Mouse (Mus musculus) lung, postnatal 36 days (tissue): ENCODE measurements around the gene Npr1.

Experiments
- DNase-seq: peaks from one replicate; pipeline ENCODE4 v3.0.0; 2022; ENCODE audit warnings: mixed read lengths

Gene Npr1

DNA sequence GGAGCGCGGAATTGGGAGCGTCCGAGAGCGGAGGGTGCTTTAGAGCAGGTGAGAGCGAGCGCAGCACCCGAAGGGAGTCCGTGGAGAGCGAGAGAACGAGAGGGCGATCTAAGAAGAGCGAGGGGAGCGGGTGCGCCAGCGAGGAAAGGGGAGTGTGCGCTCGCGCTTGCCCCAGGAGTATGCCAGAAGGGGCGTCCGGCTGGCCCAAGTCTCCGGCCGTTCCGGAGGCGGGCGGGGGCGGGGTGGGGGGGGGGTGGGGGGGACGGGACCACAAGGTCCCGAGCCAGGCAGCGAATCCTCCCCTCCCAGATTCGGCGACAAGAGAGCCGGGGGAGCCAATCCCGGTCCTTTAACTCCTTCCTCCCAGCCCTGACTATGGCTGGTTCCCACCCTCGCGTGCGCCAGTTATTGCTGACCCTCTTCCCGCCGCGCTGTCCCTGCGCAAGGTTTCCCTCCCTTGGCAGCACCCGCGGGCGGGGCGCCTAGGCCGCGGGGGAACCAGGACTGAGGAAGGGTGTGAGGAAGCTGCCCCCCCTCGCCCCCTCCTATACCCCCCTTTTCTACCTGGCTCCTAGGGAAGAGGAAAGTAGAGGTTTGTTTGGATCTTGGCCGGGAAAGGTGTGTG is at the start of gene Npr1:
Npr1 (minus strand) TSS at position 181 of the 625 bp plus-strand sequence.
- DNase-seq: peak; percentile 77

DNA sequence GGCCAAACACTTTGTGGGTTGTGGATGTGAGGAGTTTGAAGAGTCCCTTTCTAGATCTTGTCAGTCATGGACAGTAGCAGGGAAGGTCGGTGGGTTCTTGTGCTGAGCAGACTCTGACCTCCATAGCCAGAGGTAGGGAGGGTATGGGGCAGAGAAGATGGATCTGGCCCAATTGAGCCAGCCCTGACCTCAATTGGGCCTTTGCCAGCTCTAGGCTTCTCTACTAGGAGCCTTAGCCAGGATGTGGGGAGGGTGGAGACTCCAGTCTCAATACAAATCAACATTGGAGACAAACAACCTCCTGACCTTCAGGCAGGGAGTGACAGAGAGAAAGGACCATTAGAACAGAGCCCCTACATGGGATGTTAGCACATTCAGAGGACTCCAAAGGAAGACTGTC is 49.6 kb upstream of the Npr1 start:
- DNase-seq: peak; percentile 85

DNA sequence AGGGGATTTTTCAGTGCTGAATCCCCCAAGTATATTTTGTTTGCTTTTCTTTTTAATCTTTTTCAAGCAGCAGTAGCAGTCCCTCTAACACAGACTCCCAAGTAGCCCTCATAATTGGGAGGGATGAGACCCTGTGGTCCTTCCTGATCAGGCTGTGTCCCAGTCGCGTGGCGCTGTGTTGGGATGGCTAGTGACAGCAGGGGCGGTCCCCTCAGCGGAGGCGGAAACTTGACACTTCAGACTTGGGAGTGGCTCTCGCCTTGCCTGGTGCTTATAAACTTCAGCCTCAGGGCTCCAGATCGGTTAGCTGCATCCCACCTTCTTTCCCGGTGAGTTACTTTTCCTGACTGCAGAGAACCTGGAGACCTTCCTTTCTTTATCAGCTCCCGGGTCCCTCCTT is 49.0 kb upstream of the Npr1 start:
- DNase-seq: peak; percentile 88

DNA sequence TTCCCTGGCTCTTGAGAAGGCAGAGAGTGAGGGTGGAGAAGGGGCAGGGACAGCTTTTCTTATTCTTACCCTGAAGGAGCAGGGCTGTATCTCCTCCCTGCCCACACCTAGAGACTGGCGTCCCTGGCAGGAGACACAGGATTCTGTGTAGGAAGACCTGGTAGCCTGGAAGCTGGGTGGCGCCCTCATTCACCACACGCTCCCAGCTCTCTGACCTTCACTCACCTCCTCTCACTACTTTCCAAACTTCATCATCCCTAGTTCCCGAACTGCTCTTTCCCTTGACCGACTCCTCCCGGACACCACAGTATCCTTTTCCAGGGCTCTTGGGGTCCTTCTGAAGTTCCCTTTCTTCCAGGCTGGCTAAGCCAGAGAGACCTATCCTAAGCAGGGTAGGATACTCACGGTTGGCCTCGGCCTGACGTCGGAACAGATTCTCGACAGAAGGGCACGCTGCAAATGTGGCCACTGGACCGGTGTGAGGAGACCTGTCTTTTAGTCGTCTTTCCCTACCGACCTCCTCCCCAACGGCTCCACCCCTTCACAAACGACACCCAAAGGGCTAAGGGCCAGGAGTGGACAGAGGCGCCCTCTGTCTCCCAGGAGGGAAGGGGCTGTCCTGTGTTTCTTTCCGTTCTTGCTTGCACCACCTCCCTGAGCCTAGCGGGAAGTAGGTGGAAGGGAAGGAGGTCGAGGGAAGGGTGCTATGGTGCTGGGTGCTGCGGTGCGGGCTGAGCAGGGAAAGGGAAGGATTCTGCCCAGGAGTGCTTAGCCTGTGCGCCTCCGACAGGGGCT is 48.3 kb upstream of the Npr1 start, which contains the start of the genes S100a1 and S100a13:
S100a1 (minus strand) TSS at position 597 of the 795 bp plus-strand sequence.
S100a13 (plus strand) TSS at position 640 of the 795 bp plus-strand sequence.
- peak; percentile 90 for DNase-seq

DNA sequence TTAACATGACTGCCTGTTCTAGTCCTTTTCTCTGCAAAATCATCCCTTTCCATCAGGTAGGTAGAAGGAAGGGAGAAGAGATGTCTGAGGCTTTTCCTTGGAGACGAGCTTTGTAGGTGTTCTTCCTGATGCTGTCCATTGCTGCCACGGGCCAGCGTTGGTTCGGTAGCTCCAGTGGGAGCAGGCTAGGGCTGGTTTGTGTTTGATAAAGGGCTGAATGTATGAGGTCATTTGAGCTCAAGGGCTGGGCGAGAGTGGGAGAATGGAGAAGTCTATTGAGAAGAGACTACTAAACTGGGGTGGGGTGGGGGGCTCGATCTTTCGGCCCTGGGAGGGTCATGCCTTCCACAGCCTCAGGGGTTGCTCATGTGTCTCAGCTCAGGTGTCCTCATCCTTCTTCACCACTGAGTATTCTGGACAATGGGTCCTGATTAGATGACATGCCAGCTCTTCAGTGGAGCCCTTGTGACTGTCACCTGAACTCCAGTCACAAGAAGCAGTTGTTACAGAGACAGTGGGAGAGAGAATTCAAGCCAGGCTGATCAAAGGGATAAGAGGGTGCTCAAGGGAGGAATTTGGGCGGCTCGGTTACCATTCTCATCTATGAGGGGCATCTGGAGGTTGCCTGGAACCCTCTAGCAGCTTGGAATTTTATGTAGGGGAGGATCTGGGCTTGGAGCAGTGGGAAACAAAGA is 47.4 kb upstream of the Npr1 start:
- no peak for DNase-seq

DNA sequence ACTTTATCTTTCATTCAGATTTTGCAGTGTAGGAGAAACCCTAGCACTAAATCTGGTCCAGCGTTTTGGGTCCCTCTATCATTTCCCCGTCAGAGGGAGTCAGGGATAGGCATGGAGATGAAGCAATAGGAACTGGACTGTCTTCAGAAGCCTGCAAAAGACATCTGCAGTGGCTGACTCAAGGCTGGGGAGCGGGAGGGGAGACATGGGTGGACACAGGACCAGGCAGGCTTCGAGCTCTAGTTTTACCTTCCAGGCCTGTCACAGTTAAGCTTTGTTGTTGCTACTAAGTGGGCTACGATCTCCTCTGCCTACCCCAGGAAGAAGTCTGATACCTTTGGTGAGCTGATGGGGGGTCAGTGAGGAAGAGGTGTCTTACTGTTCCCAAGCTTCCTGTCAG is 46.6 kb upstream of the Npr1 start:
- no peak for DNase-seq

DNA sequence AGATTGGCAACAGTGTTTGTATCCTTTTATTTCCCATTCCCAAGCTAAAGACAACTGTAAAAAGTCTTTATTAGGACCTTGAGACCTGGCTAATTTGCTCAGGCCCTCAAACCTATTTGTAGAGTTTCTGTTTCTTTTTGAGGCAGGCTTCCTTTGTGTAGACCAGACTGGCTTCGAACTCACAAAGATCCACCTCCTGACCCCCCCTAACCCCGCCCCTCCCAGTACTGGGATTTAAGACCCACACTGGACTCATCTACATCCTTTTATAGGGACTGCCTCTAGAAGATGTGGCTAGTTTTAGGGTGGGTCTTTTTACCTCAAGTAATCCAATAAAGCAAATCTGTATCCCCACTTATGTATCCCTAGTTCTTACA is 44.1 kb upstream of the Npr1 start:
- no peak for DNase-seq

DNA sequence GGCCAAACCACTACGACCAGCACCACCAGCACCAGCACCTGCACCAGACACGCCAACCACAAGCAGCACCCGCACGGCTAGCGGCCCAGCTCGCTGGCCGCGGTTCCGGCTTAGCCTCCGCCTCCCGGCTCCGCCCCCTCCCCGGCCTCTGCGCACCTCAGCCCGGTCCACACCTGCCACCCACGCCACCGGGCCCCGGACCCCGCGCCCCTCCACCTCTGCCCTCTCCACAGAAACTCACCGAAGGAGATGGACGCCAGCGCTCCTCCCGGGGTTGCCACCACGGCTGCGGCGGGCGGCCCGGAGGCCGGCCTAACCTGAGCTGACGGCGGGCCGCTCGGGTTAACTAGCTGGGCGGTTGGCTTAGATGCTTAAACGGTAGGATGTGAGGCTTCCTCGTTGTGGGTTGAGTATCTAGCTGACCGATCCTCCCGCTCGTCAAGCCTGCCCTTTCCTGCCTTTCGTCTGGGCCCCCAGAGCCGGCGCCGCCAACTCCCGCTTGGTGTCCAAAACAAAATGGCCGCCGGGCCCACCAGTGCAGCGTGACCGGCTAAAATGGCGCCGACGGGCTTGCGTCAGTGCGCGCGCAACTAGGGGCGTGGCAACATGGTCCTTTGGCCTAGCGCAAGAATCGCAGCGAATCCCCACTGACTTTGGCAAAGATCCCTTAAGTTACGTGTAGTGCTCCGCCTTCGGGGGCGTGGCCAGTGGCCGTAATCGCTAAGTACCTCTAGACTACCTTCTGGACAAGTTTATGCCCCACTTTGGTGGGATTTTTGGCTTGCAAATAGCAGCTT is 43.5 kb upstream of the Npr1 start, which contains the start of gene Chtop:
Chtop (minus strand) TSS at position 549 of the 797 bp plus-strand sequence.
- peak; percentile 100 for DNase-seq

DNA sequence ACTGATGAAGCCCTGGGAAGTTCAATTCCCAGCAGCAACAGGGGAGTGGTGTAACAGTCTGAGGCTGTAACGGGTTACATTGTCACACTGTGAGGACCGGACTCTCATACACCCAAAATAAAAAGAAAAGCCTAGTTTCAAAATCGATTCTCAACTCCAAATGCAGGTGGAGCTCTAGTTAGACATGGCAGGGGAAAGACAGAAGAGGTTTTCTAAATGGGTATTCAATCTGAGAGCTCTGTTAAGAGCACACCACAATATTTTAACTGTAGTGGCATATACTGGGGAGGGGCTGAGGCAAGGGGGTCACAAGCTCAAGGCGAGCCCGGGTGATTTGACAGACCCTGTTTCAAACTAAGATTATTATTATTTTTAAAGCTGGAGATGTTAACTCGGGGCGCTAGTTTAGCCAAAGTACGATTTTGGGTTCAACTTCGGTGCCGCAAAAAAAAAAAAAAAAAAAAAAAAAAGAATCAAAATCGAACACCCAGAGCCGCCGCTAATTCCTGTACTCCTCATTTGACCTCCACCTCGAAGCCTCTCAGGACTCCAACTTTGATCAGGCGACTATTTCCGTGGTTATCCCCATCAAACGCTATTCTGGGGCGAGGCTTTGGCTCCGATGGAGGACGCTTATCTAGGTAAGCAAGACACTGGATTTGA is 42.8 kb upstream of the Npr1 start:
- DNase-seq: no peak

DNA sequence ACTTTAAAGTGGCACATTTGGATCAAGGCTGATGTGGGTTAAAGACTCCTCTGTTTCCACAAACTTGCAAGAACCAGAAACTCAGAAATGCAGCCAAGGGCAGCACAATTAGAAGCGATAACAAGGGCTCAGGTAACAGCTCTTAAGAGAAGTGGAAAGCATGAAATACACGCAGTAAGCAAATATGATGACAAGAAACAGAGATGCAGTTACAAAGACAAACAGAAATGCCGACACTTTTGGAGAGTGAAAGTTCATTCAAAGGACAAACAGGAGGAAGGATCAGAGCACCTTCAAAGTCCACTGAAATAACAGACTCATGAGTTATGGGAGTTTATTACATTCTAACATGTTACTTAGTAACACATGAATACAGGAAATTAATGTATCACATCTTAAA is 40.7 kb upstream of the Npr1 start:
- DNase-seq: peak; percentile 55

DNA sequence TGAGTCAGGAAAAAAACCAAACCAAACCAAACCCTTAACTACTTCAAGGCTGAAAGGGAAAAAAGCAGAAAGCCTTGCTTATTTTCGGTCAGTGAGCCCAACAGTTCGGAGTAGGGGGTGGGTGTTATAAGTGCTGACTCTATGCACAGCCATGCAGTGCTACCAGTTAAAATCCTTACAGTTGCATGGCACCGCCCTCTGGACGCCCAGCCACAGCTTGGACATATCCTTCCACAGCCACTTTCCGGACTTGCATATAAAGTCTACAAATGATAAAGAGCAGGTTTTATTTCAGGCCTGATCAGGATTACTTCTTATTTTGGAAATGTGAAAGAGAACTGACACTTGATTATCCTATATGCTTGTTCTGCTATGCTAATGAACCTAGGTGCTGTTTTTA is 39.5 kb upstream of the Npr1 start:
- DNase-seq: no peak

DNA sequence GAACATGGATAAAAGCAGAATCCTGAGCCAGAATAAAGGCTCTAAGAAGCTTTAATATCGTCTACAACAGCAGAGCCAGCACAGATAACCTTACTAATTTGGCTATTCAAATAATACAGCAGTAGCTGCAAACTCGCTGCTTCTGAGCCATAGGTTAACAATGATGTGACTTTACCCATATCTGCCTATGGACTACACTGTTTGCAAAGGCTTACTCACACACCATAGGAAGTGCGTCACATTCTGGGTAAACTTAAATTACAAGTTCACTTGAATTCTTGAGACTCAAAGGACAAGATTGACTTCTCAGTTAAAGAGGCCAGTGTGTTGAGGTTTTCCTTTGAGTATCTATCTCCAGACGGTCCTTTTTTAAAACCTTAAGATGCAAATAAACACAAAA is 37.8 kb upstream of the Npr1 start:
- DNase-seq: no peak

DNA sequence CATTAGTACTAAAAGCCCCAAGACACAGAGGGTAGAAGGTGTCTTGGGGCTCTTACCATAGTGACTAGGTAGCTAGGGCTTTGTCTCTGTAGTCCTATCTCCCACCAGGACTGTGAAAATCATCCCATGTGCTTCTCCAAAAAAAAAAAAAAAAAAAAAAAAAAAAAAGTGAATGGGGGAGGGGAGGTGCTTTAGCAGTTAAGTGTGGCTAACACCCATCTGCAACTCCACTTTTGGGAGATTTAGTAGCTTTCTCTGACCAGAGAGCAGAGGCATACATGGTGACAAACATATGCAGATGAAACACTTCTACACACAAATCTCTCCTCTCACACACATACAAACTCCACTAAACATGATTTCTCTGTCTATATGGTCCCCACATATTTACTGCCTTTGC is 31.9 kb upstream of the Npr1 start:
- no peak for DNase-seq

DNA sequence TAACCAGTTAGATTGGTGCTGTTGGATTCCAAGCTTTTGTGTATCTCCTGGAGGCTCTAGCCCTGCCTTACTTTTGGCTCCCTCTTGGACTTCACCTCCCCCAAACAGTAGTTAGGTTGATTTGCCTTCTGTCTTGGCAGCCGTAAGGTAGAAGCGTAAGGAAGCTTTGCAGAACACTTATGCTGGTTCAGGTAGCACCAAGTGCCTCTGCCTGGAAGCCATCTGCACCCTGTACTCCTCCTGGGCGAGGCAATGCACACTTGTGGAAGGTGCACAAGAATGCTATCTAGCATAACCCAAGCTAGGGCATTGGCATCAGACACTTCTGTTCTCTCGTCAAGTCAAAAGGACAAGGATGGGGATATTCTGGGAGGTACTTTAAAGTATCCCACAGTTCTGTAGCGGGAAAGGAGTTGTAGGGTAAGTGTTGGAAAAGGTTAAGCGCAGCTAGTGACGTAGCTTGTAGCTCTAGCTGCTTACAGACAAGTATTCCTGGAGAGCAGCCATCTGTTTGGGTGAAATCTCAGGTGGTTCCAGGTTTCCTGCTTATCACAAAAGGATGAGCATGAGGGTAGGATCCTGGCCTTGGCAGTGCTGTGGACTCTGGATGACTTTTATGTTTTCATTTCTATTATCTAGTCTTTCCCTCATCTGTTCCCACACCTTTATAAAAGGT is 30.3 kb upstream of the Npr1 start:
- no peak for DNase-seq

DNA sequence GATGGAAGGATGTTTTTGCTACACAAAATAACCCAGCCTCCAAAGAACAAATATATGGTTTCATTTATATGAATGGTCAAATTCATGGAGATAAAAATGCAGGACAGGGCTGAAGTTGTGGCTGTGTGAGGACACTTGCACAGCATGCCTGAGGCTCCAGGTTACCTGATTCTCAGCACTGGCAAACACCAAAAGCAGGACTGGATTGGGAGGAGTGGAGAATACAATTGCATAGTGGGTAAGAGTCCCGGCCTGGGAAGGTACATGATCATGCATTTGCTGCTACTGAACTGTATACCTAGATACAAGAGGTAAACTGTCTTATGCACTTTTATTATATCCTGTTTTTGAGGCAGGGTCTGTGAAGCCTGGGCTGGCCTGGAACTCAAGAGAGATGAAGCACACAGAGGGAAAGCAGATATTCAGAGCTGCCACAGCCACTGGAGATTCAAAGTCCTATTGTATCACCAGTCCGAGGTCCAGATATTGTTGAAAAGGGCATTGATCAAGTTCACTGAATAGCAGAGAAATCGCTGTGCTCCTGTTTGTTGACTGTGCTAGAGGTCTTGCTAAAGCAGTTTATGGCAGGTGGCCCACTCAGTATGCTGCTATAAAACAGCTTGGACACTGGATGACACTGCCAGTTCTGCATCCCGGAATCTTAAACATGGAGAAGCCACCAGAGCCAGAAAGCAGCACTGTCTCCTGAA is 28.3 kb upstream of the Npr1 start:
- no peak for DNase-seq

DNA sequence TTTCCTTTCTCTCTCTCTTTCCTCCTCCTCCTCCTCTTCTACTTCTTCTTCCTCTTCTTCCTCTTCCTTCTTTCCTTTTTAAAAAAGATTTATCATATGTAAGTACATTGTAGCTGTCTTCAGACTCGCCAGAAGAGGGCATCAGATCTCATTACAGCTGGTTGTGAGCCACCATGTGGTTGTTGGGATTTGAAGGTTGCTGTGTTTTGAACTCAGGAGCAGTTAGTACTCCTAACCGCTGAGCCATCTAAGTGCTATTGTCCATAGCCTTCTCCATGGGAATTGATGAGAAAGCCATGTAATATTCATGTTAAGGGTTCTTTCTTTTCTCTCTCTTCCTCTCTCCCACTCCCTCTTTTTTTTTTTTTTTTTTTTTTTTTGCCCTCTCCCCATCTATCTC is 25.7 kb upstream of the Npr1 start:
- DNase-seq: peak; percentile 78

DNA sequence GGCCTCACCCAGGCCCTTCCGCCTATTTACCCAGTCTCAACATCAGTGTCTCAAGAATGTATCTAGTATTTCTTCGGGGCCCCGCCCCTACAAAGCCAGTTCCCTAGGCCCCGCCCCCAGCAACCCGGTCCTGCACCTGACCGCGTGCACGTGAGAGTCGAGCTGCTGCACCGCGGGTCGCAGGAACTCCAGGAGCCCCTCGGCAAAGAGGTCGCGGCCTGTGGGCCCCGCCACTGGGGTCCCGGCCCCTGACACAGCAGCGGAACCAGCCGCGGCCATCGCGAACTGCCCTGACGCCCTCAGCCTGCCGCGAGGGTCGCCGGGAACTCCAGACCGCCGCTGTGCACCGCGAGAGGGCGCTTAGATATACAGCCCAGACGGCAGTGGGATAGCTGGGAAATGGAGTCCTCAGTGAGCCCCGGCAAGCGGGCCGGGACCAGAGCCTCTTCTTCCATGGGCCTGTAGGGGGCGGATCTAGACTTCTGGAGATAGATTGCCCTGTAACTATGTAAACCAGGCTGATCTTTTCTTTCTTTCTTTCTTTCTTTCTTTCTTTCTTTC is 25.1 kb upstream of the Npr1 start, which contains the start of gene Snapin:
Snapin (minus strand) TSS at position 338 of the 561 bp plus-strand sequence.
- DNase-seq: peak; percentile 99

DNA sequence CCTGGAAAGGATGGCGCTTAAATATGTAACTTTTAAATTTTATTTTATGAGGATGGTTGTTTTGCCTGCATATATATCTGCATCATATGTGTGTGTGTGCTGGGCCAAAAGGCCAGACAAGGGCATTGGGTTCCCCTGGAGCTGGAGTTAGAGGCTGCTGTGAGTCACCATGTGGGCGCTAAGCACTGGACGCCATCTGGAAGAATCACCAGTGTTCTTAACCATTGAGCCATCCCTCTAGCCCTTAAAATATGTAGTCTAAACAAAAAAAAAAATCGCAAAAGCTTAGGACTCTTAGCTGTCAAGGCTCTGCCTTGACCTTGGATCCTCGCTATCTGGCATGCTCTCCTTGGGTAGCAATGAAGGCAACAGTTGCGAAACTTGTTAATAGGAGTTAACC is 22.9 kb upstream of the Npr1 start:
- no peak for DNase-seq

DNA sequence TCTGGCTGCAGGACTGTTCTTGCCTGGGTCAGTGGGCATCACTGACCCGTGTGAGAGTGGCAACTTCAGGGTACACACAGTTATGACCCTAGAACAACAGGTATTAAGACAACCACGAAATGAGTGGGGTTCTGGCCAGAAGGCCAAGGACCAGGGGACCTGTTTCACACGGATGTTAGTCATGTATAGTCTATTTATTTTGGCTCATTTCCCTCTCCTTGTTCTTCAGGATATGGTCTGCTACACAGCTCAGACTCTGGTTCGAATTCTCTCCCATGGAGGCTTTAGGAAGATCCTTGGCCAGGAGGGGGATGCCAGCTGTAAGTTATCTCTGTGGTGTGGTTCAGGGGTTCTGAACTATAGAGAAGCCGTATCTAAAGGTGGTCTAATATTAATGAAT is 21.3 kb upstream of the Npr1 start:
- DNase-seq: no peak

DNA sequence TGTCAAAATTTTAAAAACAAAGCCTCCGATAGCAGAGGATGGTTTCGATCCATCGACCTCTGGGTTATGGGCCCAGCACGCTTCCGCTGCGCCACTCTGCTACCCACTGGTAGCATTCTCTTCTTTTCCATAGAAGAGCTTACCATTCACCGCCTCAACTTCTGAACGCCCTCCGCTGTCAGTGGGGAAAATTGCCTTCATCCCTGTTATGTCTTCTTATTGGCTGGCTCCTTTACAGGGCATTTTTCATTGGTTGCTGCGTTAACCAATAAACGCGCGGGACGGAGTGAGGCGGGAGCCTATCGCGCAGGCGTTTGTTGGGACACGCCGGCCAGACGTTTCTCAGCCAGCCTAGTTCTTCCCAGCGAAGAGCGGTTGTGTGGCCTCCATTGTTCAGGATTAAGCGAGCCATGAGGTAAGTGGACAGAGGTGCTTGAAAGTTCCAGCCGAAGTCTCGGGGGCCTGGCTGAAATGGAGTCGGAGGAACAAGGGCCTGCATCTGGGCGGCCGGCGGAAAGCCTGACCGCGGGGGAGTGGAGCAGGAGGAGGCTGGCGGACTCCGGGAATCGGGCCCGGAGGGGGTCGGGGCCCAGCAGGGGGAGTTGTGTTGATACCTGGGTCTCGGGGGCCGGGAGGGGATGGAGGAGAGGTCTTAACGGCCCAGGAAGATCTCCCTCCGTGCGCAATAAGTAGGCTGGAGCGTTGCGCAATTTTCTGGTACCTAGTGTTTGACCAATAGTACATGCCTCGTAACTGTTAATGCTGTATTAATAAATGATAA is 10.4 kb upstream of the Npr1 start, which contains the start of gene Ilf2:
Ilf2 (plus strand) TSS at position 296 of the 781 bp plus-strand sequence.
- peak; percentile 97 for DNase-seq
